Mouse (Mus musculus) T-helper 17 cell (primary cell): Measurements from ENCODE around the gene Cyp1b1.

Experiments used
- in situ Hi-C, 2 experiments: fragments of 300-600 bp; cut with MboI, MseI; formaldehyde crosslinking; loops; 1 replicate in 1 of 2; 2 replicates in 1 of 2; pipeline ENCODE4 v1.15.1; 2025; ENCODE audit warnings: high pct_unique_total_duplicates in 2 of 2

Cyp1b1 gene

DNA sequence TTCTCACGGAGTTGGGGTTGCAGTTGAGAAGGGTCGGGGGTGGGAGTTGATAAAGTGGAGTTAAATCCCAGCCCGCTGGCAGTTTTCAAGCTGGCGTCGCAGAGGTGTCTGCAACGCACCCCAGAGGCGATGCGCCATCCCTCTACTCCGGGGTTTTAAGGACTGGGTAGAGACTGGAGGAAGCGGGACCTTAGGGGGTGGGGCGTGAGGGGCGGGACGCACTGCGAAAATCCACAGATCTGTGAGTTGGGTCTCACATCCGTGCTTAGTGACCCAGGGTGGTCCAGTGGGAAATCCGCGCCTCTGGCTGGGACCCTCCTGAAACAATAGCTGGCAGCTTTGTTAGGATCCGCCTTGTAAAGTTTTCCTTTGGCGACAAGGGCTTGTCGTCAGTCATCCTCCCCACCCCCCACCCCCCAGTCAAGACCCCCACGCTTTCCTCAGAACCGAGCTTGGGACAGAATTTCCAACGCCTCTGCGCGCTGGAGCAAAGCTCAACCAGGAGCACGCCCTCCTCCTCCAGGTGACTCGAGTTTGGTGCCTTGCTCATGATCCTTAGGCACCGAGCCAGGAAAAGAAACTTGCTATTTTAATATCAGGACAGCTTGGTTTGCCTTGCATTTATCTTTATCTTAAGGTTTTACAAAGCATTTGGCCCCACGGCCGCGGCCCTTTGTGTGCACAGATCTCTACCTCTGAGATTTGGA is at the start of gene Cyp1b1:
TSS of gene Cyp1b1 (minus strand) at position 131 of the 707 bp plus-strand sequence.
- in situ Hi-C loops: loop anchor here in 1 of 2 experiments (5.0 kb wide), 1 partner anchor 48 kb away; no protein-coding TSS in a partner anchor

DNA sequence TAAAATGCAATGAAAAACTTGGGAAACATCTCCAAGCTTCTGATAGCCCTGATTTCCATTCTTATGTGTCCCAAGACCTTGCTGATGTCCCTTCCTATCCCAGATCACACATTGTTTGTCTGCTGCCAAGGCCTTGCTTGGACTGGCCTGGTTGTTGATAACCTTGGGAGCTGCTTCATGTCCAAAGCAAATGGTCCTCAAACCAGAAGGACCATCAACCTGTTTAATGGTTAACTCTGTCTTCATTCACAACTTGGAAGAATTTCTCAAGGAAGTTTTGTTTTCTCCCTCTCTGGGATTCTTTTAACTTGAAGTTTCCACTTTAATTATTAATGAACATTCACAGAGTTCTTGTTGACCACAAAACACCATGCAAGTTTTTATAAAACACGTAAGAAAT is 47.0 kb upstream of the Cyp1b1 start:
- in situ Hi-C loops: no loop called here

DNA sequence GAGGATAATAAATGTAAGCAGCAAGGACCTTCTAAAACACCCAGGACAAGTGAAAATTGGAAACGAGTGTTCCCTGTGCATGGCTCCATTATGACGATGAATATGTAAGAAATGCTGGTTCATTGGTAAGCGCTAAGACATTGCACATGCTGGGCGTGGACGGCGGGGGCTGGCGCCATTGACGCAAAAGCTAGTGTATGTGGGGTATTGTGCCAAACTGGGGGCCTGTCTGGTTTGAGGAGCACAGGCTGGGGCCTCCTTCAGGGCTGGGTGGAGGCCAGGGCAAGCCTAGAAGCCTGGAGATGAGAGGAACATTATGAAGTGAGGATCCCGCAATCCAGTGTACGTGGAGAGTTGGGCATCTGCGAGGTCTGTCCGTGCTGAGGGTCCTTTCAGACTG is 39.0 kb upstream of the Cyp1b1 start:
- in situ Hi-C loops: no loop called here

DNA sequence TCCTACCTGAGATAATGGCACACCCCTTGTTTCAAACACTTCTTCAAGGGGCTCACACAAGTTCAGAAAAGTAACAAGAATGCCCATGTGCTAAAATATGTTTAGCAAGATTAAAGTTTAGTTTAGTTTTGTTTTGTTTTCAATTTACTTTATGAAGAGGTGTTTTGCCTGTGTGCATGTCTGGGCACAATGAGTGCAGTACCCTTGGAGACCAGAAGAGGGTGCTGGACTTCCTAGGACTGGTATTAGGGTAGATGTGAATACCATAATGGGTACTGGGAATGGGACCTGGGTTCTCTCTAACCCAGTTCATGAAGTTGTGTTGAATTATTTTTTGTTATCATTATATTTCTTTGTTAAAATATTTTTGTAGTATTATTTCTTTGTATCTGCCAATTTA is 38.0 kb upstream of the Cyp1b1 start:
- in situ Hi-C loops: no loop called here

DNA sequence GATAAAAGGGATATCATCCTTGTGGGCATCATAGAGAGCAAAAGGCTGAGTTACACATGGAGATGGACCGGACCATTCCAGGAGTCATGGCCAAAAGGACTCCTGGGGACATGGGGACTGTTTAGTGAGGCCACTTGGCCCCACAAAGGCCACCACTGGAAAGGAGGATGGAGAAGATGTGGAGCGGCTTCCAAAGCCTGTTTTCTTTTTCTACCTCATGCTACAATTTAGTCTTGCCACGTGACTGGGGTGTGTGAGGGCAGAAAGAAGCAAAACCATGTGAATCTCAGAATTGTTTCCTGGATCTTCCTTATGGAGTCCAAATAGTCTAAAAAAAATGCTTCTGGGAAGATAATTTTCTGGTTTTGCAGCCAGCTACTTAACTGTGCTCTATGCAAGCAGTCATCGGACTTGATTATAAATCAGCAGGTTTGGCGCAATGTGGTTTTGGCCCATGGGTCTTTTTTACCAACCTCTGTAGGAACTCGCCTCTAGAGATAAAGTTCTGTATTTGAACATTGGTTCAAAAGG is 36.9 kb upstream of the Cyp1b1 start:
- in situ Hi-C loops: no loop called here

DNA sequence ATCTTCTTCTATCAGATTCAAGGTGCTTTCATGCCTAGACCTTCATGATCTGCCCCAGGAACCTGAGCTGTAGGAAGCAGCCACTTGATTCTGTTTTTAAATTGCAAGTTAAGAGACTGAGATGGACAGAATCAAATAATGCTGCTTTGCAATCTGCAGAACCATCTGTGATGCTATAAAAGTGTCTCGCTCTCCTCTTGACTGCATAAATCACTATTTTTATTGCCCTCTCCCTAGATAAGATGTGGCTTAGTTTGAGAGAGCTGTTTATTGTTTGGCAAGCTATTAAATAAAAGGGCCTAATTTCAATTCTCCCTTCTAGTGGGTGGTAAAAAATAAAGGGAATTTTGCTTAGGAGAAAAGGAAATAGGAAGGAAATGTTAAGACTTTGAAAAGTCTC is 34.8 kb upstream of the Cyp1b1 start:
- in situ Hi-C loops: no loop called here

DNA sequence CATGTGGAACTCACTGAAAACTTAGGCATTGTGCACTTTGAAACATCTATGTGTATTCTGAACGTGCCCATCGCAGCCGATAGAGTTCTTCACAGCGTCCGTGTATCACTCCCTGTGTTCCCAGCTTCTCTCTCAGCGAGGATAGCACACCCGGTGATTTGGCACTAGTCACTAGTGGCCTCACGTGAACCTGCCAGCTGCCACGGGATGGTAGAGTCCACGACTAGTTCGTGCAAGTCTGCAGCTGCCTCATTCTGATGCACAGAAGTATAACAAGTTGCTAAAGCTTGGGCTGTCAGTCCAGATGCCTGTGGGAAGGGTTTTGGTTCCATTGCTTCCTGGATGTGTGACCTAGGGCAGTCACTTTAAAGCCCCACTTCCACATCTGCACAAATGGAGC is 32.1 kb upstream of the Cyp1b1 start:
- in situ Hi-C loops: no loop called here

DNA sequence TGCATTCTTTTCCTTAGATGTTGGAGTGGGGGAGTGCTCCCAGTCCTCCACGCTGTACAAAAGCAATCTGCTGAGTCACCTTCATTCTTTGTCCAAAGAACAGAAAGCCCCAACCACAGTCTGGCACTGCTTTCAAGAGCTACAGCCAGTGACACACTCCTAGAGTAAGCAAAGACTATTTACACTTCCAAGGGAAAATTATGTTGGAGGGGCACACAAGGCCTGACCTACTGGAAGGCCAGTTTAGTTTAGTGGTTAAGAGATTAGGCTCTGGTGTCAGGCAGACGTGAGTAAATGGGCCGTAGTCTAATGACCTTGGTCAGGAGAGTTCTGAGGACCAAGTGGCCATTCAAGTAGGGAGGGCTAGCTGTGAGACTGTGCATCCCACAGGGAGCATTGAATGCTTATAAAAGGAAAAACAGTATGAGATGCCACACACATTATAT is 31.3 kb upstream of the Cyp1b1 start:
- in situ Hi-C loops: no loop called here

DNA sequence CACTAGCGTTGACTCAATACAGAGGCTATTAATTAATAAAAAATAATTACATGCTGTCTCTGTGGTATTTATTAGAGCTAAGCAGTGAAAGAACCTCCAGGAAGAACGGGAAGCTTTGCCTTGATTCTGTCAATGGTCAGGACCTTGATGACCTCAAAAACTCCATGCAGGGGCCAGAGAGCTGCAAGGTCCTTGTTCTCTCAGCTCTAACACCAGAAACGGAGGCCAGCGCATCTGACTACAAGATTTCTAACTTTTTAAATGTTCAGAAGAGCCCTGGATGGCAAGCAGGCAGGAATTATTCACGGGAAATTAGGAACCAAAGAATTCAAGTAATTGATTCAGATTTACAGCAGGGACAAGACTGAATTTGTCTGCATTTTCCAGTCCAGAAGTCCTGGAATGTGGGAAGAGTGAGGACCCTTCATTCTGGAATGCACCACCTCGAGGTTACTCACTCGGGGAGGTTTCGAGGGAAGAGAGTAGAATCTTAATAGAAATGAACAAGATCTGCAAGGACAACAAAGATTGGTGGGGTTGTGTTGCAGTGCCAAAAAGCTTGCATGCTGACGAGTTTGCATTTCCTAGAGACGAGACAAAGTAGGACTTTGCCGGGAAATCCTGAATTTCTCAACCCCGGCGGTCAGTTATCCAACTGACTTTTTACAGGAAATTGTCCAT is 30.3 kb upstream of the Cyp1b1 start:
- in situ Hi-C loops: no loop called here

DNA sequence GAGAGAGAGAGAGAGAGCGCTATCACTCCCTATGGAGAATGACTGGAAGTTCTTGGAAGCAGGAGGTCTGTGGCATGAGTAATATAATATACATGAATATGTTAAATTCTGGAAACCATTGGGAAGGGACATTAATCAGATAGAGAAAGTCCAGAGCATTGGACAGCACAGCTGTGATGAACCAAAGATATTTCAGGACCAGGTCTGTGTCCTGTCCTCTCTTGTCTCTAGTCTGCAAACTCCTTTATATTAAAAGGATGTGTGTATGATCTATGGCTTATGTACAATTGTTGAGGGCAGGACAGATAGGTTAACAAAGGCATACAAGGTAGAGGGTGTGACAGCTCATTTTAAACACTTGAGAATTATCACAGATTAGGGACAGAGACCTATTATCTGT is 28.6 kb upstream of the Cyp1b1 start:
- in situ Hi-C loops: no loop called here

DNA sequence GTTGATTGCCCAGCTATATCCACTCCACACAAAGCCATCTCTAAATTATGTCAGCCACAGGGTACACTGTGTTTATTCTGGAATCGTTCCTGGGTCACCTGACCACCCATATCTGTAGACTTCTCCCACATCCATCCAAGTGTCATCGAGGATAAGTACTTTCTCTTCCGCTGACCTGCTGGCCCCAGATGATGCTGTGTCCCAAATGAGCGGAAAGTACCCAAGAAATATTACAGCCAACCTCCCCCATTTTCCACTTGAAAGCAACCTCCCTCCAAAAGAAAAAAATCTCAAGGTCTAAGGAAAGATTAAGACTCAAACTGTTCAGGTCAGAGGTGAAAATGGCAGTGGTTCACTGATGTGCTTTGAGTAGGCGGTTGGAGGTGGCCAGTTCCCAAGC is 27.8 kb upstream of the Cyp1b1 start:
- in situ Hi-C loops: no loop called here

DNA sequence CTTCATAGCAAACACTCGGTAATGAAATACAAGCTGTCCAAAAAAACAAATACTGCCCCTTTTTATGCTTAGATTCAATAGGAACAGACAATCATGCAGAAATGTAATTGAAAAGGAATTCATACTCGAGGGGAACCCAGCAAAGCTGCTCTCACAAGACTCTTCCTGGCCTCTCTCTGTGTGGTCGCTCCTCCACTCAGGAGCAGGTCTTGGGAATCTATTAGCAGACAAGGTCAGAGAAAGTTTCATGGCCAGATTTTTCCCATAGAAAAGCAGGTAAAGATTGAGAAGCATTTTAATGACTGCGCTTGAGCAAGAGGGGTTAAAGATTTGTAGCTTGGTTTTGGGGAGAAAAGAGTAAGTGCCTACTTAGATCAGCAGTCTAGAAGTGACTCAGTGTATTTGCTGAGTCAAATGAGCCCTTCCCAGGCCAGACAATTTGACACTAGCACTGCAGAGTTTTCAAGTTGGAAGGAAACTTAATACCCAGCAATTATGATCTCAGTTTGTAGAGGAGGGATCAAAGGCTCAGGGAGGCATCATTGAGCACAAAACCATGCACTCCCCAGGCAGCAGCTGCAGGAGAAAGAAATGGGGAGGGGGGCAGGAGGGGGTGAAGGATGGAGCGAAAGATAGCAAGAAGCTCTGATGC is 24.1 kb upstream of the Cyp1b1 start:
- in situ Hi-C loops: no loop called here

DNA sequence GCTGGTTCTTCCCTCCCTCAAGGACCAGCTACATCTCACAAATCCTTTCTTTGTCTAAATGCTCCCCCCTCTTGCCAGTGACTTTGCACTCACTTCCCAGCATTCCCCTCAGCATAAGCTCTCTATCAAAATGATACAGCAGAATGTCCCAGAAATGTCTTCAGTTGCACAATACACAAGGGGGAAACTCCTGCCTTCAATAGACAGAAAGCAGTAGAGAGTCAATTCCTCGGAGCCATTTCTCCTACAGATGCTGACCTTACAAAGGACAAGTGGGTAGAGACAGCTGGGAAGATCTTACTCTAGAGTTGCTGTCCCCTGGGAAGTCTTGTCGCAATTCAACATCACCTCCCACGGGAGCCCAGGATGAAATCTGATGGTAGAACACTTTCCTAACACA is 22.7 kb upstream of the Cyp1b1 start:
- in situ Hi-C loops: no loop called here

DNA sequence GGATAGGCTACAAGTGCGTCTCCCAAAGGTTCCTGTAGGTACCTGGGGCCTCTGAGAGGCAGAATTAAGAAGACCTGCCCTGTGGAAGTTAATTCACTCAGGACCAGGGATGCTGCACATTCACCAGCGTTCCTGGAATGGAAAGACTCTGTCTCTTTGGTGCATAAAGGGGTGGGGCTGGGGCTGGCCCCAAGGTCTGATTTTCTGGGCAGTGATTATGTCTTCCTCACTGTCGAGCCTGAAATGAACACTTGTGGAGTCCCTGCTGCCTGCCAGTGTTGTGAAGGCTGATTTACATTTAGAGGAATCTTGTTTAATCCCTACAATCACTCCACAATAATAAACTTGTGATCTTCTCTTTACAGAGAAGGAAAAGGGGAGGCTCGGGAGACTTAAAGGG is 18.2 kb upstream of the Cyp1b1 start:
- in situ Hi-C loops: no loop called here

DNA sequence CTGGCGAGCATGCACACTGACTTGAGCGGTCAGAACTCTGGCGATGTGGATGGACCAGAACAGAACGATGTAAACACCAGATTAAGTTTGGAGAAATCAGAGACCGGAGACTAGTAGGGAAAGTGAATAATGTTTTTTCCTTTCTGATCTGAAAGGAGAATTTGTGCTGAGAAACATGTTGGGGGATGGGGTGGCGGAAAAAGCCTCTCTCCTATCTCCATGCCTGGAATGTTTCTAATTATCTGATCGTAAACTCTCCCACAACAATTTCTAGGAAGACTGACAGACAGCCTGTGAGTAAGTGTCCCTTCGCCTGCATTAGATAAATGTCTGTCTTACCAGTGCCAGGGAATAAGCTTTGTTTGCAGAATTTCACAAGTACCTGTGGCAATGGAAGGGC is 16.1 kb upstream of the Cyp1b1 start:
- in situ Hi-C loops: no loop called here

DNA sequence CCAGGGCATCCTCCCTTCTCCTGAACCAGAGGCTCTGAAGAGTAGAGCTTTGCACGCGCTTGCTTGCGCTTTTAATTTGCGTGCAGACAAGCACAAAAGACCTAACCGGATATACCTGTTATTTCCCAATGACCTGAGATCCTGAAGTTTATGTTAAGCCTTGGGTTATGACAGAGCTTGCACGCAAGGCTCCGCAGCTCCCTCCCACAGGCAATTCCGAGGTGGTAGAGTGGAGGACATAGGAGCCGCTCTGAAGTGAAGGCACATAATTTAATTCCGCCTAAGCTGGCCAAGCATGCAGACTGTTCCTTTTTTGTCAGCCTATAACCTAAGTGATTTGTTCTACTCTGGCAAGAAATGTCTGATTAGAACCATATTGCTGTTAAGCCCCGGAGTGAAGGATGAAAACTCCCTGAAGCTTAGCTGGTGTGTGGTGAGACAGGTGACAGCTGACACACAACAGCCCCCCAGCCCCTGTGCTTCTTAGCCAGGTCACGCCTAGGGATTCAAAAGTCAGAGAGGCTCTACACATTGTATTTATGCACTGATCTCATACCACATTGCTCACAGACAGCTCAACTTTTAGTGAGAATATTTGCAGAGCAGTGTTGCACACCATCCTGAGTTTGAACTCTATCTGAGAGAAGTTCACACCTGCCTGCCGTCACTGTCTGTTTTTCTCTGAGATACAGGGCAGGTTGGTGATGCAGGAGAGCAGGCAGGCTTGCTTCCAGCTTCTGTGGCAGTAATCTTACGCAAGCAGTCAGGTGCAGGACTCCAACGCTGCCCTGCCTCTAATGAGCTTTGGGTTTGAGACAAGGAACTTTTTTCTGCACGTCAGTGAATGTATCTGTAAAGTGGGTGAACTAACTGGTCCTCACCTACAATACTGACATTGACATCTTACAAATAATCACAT is 14.0 kb upstream of the Cyp1b1 start:
- in situ Hi-C loops: no loop called here

DNA sequence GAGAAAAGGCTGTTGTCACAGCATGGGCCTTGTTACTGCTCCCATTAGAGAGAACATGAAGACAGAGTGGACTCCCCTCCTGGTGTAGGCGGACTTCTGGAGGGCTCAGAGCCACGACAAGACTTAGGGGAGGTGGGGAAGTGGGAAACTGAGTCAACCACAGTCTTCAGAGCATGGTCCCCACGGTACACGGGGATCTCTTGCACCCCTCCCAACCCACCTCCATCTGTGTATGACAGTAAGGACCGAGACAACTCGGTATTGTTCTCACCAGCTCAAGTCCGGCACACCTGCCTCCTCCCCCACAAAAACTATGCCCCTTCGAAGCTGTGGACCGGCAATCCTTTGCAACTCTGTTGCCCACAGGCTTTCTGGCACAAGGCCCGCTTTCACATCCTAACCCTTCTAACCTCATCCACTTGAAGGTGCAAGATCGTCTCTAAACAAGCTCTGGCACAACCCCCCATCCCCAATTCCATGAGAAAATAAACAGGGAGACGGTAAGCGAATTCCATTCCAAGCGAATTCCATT is 13.3 kb upstream of the Cyp1b1 start:
- in situ Hi-C loops: no loop called here

DNA sequence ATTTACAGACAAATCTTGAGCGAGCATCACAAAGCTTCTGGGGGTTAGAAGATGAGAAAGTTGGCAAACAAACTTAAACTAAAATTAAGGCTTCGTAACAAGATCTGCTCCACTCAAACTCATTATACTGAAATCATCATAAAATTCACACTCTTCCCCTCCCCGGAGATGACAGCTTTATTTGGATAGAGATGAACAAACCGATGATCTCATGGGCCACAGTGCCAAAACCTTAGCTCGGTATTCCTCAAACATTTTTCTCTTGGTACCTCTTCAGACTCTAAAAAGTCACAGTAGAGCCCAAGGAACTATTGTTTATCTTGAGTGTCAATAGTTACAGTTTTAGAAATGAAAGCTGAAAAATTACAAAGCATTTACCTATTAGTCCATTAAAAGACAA is 11.8 kb upstream of the Cyp1b1 start:
- in situ Hi-C loops: no loop called here

DNA sequence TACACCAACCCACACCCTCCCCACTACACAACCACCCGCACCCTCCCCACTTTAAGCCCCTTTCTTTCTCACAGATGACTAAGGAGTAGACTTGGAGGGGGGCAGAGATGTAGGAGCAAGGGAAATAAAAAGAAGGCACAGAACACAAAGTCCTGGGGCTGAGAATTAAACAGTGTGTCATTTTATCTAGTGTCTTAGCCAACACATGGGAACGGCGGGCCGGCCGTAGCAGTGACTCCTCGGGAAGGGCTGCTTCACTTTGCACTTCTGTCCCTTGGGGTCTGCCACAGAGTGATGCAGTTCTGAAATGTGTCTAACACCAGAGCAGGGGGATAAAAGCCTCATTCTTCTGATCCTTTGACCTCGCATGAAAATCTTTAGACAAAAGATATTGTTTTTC is 5.8 kb upstream of the Cyp1b1 start:
- in situ Hi-C loops: no loop called here

DNA sequence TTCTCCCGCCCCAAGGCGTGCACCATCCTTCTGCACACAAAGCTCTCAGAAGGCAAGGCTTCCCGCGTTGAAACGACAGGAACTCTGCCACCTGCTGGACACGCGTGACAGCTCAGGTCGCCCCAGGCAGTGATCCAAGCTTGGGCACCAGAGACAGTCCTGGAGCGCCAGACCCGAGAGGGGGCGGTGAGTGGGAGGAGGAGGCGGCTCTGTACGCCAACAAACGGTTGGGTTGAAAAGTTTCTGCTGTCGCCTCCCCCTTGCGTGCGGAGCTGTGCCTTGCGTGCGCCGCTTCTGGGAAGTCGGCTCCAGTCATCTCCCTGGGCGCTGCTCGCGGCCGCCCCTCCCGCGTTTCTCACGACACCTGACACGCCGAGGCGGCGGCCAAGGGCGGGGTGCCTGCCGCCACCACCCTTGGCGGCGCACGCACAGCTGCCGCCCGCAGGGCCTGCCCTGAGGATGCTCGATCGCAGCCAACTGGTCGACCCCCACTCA is 835 bp upstream of the Cyp1b1 start:
- in situ Hi-C loops: no loop called here

DNA sequence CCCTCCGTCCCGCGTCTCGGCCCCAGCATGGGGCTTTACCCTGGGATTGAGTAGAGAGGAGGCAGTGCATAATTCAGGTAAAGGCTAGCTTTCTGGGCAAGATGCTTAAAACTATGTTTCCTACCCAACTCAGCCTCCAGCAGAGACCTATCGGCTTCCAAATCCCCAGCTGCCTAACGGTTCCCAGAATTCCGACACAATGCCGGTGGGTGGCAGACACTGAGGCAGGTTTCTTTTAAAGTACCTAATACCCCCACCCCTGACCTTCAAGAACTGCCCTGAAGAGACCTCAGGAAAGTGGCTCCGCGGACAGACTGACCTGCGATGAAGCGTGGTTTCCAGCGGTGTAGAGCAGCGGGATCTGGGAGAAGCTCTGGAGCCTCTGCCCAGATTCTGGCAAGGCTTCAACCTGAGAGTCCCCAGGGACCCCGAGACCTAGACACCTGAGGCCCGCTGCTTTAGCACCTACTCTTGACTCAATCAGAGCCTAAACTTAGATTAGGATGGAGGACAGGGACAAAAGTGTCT is 429 bp downstream of the Cyp1b1 start:
- in situ Hi-C loops: loop anchor here in 1 of 2 experiments (5.0 kb wide), 1 partner anchor 47 kb away; no protein-coding TSS in a partner anchor
